Mouse (Mus musculus) embryo, embryonic 9.5 days (tissue): ENCODE results near the gene Prpf38a.

Experiments used
- DNase-seq: peaks from one replicate; pipeline ENCODE4 v3.0.0-alpha.2; 2017; ENCODE audit errors: extremely low spot score

Prpf38a gene

DNA sequence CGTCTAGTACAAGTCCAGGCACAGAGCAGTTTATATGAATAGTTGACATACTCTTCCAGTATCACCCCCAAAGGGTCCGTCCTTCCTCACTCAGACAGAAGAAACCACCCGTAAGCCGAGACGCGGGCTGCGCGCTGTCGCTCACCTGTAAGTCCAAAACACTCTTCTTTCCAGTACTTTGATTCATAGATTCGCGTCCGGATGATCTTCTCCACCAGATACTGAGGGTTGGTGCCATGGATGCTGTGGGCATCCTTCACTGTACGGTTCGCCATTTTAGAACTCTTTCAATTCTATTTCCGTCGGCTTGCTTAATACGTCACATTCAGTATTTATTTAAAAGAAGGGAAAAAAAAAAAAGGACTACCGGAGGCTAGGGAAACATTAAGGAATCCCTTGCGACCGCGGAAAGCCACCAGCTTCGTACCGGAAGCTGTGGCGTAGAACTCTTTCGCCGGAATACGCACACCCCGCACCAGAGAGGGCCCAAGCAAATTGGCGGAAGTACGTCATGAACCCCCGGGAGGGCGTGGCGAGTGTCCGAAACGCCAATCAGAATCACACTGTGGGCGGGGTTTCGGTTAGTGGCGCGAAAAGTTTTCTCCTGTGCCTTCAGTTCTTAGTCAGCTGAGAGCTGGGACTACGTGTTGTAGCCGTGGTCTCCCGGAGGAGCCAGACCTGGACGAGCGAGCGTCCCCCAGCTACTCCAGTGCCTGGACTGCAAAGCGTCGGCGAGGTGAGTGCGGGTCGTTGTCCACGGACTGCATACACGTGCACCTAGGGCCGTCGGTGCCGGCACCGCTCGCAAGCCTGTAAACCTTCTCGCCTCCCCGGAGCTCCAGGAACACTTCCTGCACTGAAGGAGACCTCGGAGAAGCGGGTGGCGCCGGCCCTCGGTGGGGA, at the start of gene Prpf38a, which contains the start of gene Orc1:
Gene Prpf38a (minus strand): TSS at position 497 of the 903 bp plus-strand sequence.
Gene Orc1 (plus strand): TSS at position 584 of the 903 bp plus-strand sequence.
- peak; percentile 98 for DNase-seq

DNA sequence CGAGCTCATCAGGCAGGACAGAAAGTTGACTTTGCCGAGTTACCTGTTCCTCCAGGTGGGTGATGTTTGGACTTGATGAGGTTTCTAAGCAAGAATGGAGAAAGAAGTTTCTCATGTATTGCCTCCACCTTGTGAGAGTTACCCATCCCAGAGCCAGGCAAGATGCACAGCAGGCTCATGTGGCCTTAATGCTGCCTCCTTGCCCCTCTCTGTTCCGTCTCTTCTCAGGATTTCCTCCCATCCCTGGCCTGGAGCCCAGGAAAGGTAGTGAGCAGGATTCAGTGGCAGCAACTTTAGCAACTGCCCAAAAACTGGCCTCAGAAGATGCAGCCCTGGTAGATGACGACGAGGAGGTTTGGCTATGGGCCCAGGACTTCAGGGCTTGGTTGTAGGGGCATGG, 47.9 kb upstream of the Prpf38a start:
- DNase-seq, result no peak

DNA sequence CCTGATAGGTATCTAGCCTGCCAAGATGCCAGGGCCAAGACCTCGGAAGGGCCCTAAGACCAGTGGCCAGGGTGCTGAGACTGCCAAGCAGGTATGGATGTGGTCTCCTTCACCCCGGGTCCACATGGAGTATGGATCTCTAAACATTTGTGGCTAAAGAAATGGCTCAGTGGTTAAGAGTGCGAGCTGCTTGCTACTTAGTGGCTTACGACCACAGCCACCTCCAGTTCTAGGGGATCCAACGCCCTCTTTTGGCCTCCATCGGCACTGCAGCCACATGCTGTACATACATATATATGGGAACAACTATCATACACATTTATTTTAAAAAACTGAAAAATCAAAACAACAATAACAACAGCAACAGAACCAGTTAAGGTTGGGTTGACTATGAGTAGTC, 42.4 kb upstream of the Prpf38a start:
- no peak for DNase-seq

DNA sequence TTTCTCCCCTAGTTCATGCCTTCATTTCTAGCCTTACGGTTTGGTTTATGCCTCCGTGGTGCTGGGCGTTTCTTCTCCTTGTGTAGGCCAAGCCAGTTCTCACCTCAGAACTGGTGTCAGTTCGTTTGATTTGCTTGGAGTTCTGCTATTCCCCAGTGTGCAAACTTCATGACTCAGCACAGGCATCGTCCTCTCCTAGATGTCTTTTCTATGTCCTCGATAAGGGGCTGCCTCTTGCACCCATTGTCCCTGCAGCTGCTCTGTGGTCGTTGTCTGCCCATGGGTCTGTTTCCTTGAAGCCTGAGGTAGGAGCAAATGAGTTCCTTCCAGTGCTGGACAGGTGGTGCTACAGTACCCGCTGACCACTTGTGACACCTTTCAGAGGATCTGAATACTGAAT, 41.4 kb upstream of the Prpf38a start:
- DNase-seq, result peak; percentile 20

DNA sequence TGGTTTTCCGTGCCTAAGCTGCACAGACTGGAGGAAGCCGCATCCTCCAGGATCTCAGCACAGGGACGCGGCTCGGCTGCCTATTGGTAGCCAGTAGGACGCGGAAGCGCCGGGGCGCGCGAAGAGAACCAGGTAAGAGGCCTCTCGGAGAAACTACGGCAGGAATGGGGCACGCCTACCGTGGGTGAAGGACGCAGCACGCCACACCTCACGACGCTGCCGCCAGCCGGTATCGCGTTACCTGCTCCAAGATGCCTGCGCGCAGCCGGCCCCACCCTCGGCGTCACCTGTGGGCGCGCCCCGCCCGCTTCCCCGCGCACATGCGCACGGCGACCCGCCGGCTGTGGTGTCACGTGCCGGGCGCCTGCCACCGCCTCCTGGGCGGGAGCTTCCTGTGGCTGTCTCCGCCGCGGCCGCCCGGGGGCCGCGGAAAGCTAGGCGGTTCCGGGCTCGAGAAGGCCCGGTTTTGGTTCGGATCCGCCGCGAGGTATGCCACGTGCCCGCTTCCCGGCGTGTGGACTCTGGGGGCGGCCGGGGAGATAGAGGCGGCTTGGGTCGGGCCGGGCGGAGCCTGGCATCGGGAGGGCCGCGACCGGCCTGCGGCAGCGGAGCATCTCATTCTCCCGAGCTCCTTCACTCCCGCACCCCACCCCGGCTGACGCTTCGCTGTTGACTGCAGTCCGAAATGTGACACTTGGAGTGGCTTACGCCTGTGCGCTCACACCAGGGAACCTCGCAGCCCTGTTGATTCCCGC, 40.6 kb upstream of the Prpf38a start, which contains the start of gene Cc2d1b:
Gene Cc2d1b (plus strand): TSS at position 354 of the 755 bp plus-strand sequence.
- peak; percentile 94 for DNase-seq

DNA sequence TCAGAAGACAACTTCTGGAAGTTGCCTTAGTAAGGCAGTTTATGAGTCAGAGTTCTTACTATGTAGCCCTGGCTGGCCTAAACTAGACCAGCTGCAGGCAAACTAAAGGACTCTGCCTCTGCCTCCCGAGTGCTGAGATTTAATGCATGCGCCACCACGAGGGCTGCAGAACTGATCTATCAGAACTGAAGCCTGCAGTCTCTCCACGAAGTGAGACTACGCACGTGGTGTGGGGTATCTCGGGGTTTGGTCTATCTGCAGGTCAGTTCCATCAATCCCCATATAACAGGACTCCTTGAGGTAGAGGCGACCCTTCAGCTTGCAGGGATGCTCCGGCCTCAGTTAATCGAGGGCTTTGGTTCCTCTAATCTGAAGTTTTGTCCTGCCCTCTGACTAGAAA, 40.0 kb upstream of the Prpf38a start:
- DNase-seq, result no peak

DNA sequence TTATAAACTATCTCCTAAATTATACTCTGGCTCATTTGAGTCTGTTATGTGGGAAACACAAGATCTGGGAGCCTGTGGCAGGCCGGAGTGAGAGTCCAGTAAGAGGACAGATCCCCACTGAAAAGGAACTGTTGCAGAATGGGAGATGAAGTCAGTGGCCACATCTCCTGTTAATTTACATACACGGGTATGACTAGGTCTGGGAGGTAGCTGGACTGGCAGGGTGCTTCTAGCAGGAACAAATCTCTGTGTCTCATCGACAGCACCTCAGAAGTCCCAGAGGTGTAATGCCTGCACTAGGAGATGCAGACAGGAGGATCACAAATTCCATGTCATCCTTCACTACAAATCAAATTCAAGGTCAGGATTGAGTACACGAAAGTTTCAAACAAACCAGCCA, 39.5 kb upstream of the Prpf38a start:
- no peak for DNase-seq

DNA sequence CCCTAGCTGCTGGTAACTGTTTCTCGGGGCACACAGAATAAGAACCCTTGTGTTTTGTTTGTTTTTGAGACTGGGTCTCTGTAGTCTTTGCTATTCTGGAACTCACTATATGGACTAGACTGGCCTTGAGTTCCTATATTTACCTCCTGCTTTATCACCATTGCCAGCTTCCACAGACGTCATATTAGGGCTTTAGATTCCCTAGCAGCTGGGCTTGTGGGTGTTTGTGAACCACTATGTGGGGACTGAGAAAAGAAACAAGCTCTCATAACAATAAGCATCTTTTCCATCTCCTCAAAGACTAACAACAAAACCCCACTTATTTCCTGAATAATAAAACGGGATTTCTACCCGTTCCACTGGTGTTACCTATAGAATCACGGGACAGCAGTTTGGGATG, 31.8 kb upstream of the Prpf38a start:
- no peak for DNase-seq

DNA sequence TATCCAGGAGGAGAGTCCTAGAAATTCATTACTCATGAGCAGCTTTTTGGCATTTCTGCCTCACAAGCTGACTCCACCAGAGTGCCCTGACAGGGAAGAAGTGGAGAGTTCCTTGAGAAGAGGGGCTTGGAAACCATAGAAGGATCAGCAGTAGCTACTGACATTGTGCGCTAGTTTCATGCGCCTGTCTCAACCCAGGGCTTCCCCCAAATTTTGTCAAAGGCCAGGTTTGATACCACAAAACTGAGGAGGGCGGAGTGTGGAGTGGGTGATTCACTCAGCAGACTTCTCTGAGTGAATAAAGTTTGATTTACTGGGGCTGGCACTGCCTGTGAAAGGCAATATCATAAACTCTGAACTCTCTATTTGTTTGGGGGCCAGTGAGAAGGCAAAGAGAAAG, 29.5 kb upstream of the Prpf38a start:
- DNase-seq, result no peak

DNA sequence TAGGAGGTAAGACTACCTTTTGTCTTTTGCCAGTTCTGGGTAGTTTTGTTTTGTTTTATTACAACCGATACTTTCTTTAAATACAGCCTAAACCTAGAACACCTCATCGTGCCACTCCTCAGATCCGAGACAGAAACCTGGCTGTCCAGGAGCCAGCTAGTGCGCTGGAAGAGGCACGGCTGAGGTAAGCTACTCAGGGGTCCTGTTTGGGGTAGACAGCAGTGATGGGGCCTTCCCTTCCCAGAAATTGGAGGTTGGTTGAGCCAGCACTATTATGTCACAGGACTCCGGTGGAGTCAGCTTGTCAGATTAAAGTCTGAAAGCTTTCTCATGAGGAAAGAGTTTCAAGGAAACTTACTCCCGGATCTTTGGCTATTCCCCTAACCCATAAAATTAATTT, 22.7 kb upstream of the Prpf38a start:
- DNase-seq, result no peak

DNA sequence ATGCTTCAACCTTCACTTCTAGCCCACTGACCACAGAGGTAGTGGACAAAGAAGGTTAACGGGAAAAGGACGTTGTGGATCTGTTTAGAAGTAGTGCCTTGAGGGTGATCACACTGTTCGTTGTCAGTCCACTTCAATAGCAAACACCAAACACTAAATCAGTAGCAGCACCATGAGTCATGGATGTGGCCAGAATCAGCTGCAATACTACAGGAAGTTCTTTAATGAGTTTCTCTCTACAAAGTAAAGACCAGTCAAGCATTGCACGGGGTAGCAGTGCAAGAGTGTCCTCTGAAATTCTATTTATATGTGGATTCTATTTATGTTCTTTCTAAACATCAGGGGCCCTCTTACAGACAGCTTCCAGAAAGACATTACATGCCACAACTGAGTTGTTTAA, 19.2 kb upstream of the Prpf38a start:
- DNase-seq, result no peak

DNA sequence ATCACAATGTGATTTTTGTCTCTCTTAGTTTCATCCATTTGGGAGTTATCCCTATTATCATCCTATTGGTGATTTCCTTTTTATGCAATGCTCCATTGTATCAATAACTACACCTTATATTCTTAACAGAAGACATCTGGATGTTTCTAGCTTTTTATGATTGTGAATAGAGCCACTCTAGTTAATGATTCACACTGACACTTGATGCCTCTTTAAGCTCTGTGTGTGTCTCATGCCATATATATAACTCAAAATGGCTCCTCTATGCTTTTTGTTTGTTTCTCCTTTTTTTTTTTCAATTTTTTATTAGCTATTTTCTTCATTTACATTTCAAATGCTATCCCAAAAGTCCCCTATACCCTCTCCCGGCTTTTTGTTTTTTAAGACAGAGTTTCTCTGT, 16.6 kb upstream of the Prpf38a start:
- DNase-seq, result no peak

DNA sequence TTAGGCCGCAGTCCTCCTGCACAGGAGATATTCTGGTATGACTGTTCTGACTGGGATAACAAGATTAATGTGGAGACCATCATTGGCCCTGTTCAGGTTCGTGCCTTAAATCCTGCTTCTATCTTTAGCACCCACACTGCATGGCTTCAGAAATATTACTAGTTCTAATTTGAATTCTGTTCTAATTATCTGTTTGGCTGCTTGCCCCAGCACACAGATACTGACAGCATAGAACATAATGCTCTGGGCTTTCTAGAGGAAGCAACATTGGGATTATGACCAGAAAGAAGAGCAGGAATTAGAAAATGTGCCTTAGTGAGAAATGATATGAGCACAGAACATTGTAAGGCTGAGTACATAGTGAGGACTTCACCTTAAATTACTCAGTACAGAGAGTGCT, 14.2 kb upstream of the Prpf38a start:
- no peak for DNase-seq

DNA sequence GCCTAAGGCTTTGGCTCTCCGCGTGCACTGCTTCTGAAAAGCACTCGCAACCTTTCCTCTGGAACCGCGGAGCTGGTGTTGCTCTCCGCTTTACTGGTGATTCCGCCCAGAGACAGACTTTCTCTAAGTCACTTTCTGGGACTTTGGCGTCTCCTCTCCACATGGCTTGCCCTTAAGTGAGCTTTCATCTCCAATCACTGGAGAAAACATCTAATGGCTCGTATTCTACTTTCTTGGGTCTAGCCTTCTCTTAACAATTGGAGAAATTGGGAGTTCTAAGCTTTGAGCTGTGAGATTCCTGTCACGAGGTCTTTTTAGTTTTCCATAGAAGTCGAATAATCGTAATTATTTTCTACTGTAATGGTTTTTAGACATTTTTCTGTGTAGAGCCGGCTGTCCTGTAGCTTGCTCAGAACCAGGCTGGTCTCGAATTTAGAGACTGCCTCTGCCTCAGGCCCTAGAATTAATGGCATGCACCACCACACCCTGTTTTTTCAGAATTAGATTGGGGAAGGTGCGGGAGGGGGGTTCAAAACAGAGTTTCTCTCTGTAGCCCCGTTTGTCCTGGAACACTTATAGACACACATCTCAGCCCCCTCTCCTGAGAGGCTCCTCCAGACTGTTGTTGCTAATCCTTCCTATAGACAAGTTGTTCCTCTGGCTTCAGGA, 741 bp upstream of the Prpf38a start:
- DNase-seq, result no peak

DNA sequence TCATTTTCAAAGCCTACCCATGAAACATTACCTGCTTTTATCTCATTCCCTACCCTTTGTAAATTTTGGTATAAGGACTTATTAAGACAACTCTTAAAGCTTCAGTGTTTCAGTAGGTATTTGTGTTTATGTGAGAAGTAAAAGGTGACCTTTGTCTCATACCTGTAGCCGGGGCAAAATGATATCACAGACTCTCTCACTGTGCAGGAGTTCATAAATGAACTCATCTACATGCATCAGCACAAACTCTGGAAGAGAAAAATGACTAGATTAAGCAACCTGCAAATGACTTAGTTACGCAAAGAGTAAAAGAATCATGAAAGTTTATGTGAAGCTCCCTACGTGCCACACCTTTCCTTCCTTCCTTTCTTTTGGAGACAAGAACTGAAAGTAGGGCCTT, 6.5 kb downstream of the Prpf38a start:
- DNase-seq, result no peak

DNA sequence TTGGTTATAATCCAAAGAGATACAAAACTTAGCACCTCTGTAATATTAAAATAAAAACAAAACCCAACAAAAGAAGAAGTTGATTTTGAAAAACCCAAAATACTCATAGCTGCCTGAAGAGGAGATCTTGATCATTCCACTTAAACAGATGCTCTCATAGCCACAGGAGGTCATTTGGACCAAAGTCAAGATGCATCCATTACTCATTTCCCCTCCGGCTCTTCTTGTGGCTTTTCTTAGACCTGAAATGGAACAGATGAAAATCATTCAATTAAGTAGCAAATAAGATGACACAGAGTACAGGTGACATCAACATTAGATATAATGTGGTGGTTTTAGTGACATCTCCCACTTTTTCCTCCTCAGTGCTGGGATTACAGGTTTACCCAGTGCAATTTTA, 14.1 kb downstream of the Prpf38a start:
- DNase-seq, result no peak

DNA sequence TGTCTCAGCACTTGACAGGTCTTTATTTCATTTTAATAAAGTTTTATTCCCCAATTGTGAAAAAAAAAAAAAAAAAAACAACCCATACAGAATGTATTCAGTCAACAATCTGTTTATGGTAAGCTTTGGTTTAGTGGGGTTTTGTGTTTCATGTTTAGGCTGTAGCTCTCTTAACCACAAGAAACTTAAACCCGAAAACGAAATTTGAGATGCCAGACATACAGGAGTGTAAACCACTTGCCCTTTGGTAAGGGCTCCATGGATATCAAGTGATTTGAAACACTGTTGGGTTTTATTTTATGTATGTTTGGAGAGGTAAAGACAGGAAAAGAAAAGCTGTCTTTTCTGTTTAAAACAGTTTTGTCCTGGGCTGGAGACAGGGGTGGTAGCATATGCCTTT, 39.4 kb downstream of the Prpf38a start:
- DNase-seq, result no peak
